Mouse (Mus musculus) cortical plate, adult 2 months (tissue): ENCODE results near the gene Slc43a2. TPM values are rescaled to one million over a fixed set of nuclear protein-coding genes. Genes with fewer than 3 reads are reported as not detected.

Experiments used
- H3K27ac ChIP-seq: fragments of 200-500 bp; 2 replicates; pipeline ENCODE4 v1.5.1; 2012; ENCODE audit warnings: low read length, control low read depth, inconsistent platforms; ENCODE audit not compliant: insufficient read depth
- H3K4me1 ChIP-seq: fragments of 200-500 bp; 2 replicates; pipeline ENCODE4 v1.6.1; 2011; ENCODE audit warnings: low read length; ENCODE audit not compliant: control insufficient read depth, insufficient read depth
- H3K4me3 ChIP-seq: fragments of 200-500 bp; 2 replicates; pipeline ENCODE4 v1.5.1; 2011; ENCODE audit warnings: mild to moderate bottlenecking, low read length, control low read depth; ENCODE audit not compliant: insufficient read depth
- CTCF ChIP-seq: fragments of 200-500 bp; IDR thresholded peaks from 2 replicates; pipeline ENCODE4 v1.5.1; 2011; ENCODE audit warnings: mild to moderate bottlenecking, control low read depth, low read length; ENCODE audit not compliant: insufficient read depth; ENCODE audit errors: extremely low read depth
- POLR2A ChIP-seq: fragments of 200-500 bp; IDR thresholded peaks from 2 replicates; pipeline ENCODE4 v1.6.1; 2011; ENCODE audit warnings: mild to moderate bottlenecking, low read length, control low read depth; ENCODE audit not compliant: insufficient read depth; ENCODE audit errors: extremely low read depth
- polyA plus RNA-seq: library from polyadenylated mRNA; depleted of rRNA; stranded (reverse); fragments of >200 nt; gene quantifications from 2 replicates; pipeline ENCODE4 v1.2.3, GENCODE M21; 2012

Gene Slc43a2
- polyA plus RNA-seq, 1 experiment: 34.3 TPM

DNA sequence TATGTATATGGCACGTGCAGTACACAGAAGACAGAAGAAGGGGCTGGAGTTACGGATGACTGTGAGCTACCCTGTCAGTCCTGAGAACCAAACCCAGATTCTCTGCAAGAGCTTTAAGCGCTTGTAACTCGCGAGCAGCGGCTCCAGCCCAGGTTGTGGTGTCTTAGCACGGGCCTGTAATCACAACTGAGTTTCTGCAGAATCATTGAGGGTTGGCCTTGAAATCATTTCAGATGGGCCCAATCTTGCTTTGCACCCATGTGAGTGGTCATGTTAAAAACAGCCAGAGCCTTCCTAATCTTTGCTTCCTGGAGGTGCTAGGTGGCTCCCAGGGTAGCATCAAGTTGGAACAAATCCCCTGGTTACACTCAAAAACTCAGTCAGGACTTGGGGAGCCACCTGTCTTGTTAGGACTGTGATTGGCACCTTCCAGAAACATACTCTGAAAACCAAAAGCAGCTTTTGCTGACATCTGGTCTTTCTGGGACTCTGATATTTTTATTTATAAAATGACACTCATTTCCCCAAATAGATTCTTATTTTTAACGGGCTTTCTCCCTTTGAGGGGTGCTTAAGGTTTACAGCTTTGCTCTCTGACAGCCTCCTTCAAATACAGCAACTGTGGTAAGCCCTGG lies 28.5 kb downstream of the Slc43a2 start:
- H3K27ac ChIP-seq: no peak overlapping the region
- TF ChIP-seq CTCF: no peak
- no peak for TF ChIP-seq POLR2A
- H3K4me3 ChIP-seq: no peak overlapping the region
- H3K4me1 ChIP-seq: no peaks in the 10 kb centered on the region; the same call in 1 of the 2 replicates

DNA sequence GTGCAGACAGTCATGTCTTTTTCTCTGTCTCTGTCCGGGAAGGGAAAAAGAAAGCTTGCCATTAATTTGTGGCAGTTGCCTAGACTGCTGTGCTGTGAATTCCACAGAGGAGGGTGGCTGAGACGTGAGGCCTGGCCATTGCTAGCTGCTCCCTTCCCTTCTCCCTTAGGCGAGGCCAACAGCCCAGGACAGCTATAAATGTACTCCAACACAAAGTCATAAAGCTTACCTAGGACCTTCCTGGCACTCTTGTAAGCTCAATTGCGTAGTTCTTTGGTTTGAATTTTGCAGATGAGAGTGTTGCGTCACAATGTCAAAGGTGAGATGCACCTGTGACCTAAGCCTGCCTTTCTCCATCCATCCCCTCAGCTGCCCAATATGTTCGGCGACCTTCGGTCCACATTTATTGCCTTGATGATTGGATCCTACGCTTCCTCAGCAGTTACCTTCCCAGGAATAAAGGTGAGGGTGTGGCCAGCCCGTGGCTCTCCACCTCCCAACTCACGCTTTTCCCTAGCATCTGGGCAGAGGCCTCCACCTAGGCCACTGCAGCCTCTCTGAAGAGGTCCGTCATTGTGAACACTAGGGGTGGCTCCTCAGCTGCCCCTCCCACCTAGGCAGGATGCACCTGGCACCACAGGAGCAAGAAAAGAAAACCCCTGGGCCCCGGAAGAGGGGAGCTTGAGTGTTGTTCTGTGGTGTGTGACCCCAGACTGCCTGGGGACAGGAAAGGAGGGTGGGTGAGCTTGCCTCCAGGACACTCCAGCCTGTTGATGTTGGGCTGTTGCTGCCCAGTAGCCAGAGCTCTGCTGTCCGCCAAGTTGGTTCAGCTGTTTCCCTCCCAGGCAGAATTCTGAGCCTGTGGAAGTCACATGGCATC lies 29.3 kb downstream of the Slc43a2 start:
- no peak for TF ChIP-seq CTCF
- TF ChIP-seq POLR2A: no peak
- Histone ChIP-seq H3K4me3 (no peak overlapping the region), H3K27ac (no peak overlapping the region), H3K4me1 (no peaks in the 10 kb centered on the region; the same call in 1 of the 2 replicates)

DNA sequence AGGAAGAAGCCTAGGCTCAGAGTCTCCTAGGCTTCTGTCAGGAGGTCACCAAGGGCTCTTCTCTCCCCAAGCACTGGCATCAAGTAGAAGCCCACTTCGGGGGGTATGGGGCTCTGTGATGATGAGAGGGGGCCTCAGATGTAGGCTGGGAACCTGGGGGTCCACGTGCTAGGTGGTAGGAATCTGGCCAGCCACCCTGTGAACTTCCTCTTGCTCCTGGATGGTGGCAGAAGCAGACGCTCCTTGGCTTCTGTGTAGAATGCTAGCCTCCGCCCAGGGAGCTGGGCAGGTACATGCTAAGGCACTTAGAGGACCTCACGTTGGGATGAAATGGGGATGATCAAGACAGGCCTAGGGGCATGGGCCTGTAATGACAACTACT lies 29.9 kb downstream of the Slc43a2 start:
- H3K4me1 ChIP-seq: no peaks in the 10 kb centered on the region; the same call in 1 of the 2 replicates
- TF ChIP-seq POLR2A: no peak
- no peak for TF ChIP-seq CTCF

DNA sequence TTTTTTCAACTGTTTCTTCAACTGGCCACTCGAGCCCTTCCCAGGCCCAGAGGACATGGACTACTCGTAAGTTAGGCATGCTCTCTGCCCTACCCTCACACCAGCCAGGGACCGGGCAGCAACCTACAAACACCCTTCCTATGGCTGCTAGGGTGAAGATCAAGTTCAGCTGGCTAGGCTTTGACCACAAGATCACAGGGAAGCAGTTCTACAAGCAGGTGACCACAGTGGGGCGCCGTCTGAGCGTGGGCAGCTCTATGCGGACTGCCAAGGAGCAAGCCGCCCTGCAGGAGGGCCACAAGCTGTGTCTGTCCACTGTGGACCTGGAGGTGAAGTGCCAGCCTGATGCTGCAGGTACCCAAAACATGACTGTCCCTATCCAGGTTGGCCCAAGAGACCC lies 31.3 kb downstream of the Slc43a2 start:
- no peak overlapping the region for H3K27ac ChIP-seq
- TF ChIP-seq POLR2A (no peak), CTCF (no peak)
- H3K4me1 ChIP-seq: no peaks in the 10 kb centered on the region; the same call in 1 of the 2 replicates
- no peak overlapping the region for H3K4me3 ChIP-seq

More for the DNA sequence above, 29.9 kb downstream of the Slc43a2 start:
- no peak overlapping the region for H3K4me3 ChIP-seq
- no peak overlapping the region for H3K27ac ChIP-seq

DNA sequence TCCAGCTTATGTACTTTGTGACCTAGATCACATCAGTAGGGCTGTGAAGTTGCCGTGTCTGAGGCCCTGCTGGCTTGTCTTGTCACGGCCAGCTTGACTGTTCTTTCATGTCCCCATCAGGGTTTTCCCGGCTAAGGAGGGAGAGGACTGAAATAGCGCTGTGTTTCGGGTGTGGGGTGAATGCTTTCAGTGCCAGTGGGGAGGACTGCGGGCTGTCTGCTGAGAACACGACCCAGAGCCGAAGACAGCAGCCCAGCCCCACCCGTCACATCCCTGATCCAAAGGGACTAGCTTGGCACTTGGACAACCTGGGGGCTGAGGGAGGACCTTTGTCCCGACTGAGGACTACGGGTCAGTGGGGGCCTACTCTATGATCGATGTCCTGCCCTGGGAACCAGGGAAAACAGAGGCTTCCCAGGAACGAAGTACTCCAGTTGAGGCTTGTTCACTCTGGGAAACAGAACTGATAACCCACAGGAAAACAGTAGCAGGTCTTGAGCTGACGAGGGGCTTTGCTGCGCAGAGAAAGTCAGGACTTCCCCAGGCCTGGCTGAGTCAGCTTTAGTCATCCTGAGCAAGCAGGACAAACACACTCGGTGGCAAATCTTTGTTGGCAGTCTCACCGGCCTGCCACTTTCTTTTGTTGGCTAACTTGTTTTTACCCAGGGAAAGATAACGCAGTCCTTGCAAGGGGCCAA lies 32.5 kb downstream of the Slc43a2 start:
- H3K4me1 ChIP-seq: no peaks in the 10 kb centered on the region; the same call in 1 of the 2 replicates
- no peak overlapping the region for H3K27ac ChIP-seq
- H3K4me3 ChIP-seq: no peak overlapping the region
- TF ChIP-seq POLR2A: no peak
- no peak for TF ChIP-seq CTCF

DNA sequence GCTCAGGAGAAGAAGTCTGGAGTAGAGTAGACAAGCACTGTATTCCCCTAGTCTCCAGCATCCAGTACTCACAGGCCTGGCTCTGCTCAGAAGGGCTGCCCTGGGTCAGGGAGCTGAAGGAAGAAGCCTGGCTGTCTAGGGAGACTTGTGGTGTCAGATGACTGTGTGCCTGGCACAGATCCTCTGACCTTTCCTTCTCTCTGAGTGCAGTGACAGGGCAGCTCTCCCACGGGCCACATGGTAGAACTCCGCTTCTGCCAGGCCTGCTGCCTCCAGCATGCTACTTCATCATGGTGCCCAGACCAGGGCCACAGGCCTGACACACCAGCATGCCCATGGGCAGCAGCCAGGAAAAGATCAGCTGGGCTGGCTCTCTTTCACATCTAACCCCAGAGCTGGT lies 34.4 kb downstream of the Slc43a2 start:
- Histone ChIP-seq H3K4me1 (no peaks in the 10 kb centered on the region; the same call in 1 of the 2 replicates), H3K4me3 (no peak overlapping the region), H3K27ac (no peak overlapping the region)
- TF ChIP-seq CTCF (no peak), POLR2A (no peak)

DNA sequence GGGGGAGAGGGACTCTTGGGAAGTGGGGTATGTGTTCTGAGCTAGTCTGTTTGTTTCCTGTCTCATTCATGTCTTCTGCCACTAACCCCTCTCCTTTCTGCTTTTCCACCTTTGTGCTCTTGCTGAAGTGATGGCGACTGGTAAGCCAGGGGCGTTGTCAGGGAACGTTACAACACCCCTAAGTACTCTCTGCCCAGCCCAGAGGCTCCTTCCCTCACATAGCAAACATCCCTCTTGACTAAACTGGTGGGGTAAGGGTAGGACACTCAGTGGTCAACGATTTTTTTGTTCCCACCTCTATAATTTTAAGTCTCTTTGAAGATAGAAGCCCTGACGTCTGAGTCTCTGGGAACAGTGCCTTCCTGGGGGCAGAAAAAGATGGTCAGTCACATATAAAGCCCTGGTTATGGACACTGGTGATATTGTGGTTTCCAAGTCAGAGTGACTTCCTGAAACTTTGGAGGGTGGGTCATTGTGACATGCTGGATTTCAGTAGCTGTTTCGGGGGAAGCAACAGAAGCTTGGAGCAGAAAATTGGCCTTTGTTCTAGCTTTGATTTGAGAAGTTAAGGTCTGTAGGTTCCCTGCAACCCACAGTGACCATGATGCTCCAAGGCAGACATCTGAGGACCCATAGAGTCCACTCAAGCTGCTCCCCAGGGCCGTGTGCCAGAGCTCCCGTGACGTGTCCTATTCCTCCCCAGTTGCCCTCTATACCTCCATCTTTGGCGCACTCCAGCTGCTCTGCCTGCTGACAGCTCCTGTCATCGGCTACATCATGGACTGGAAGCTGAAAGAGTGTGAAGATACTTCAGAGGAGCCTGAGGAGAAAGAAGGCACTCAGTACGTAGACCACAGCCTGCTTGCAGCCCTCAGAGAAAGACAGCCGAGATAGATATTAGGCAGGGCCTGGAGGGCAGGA lies 35.0 kb downstream of the Slc43a2 start:
- TF ChIP-seq CTCF: no peak
- no peak for TF ChIP-seq POLR2A
- no peak overlapping the region for H3K27ac ChIP-seq
- H3K4me1 ChIP-seq: no peaks in the 10 kb centered on the region; the same call in 1 of the 2 replicates
- no peak overlapping the region for H3K4me3 ChIP-seq

DNA sequence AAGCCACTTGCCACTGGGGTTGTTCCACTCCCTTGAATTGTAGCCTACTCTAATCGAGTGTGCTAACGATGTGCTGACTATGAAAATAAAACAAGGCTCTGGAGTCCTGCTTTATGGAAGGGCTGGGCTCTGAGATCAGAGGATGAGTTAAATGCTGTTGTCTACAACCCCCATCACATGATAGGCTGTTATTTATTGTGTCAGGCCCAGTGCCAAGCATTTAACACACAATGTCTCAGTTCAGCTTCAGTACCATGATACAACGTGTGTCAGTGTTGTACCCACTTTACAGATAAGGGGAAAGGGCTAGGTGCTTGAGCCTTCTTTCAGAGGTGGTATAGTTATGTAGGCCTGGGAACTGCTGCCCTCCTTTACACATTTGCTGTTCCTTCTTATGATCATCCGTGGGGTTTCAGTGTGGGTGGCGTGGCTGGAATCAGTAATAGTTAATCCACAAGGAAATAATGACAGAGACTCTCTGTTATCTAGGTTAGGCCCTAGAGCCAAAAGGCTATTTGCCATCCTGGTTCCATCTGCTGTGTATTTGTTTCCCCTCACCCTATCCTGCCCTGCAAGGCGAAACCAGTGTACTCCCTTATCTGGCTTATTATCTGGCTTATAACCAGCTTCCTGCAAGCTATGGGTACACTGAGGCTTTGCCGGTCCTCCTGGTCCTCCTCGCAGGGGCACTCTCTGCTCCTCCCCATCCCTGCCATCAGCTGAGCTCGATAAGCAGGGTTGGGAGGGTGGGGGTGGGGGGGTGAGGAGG lies 36.0 kb downstream of the Slc43a2 start:
- H3K4me3 ChIP-seq: no peak overlapping the region
- H3K4me1 ChIP-seq: peaks cover 2% of the 10 kb centered on the region
- no peak overlapping the region for H3K27ac ChIP-seq
- TF ChIP-seq CTCF (no peak), POLR2A (no peak)

DNA sequence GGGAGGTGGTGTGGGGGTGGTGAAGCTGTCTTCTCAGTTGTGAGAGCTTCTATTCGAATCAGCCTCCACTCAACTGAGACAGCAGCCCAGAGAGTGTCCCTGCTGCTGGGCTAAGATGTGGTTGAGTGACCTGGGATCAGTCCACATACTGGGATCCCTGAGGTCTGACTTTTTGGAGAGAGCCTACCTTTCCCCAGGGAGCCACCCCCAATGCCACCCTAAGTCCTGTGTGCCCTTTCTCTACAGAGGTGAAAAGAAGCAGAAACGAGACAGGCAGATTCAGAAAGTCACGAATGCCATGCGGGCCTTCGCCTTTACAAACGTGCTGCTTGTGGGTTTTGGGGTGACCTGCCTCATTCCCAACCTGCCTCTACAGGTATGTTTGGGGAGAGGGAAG lies 36.6 kb downstream of the Slc43a2 start:
- Histone ChIP-seq H3K27ac (no peak overlapping the region), H3K4me3 (no peak overlapping the region), H3K4me1 (peaks cover 5% of the 10 kb centered on the region)
- TF ChIP-seq POLR2A (no peak), CTCF (no peak)
